Mouse (Mus musculus): ENCODE measurements around the gene Fam84b. TPM values are rescaled to one million over a fixed set of nuclear protein-coding genes. Genes with fewer than 3 reads are reported as not detected.

Fam84b gene
- 24.6 and 26.2 TPM in 2 replicates for polyA plus RNA-seq (2014; fragmentation: Nextera tagmentation; extraction: Ambion mirVana)

GRCm38 (mm10) chr15:60853231-60853999 lies at the start of gene Fam84b:
TSS of gene Fam84b (minus strand) at chr15:60853778.
- no peak within 1 kb of the TSS; the same call in 1 of the 2 replicates for H3K4me2 ChIP-seq (ENCODE audit: low read length)
- no peaks in the 10 kb centered on the region for H3K36me3 ChIP-seq (ENCODE audit: control insufficient read depth, insufficient read depth, low read length)
- H3K4me1 ChIP-seq (replicated peaks; ENCODE audit: control insufficient read depth, insufficient read depth, low read length): peaks cover 7% of the 10 kb centered on the region
- H3K27me3 ChIP-seq (replicated peaks; ENCODE audit: control insufficient read depth, insufficient read depth, low read length): no peaks in the 10 kb centered on the region
- H3K9ac ChIP-seq (ENCODE audit: low read length): no peak within 1 kb of the TSS
- 22% methylated on average over 17 of the region's 17 CpGs for WGBS
- no peaks in the 10 kb centered on the region for H3K9me3 ChIP-seq (ENCODE audit: control insufficient read depth, low read length)
- H3K4me3 ChIP-seq (ENCODE audit: low read depth, low read length): no peak within 1 kb of the TSS
- peak within 1 kb of the TSS; percentile 18; the same call in 1 of the 2 replicates for H3K27ac ChIP-seq (ENCODE audit: low read depth)
- DNase-seq (ENCODE audit: low spot score) (no peak), ATAC-seq (replicated peaks; ENCODE audit: low FRiP score, low TSS enrichment, low read depth) (no peak; the same call in 1 of the 2 replicates)

- H3K4me2 ChIP-seq (ENCODE audit: low read length): no peak overlapping the region
- no peak overlapping the region for H3K27ac ChIP-seq (ENCODE audit: low read depth)
- H3K9me3 ChIP-seq (ENCODE audit: control insufficient read depth, low read length): no peaks in the 10 kb centered on the region
- H3K27me3 ChIP-seq (replicated peaks; ENCODE audit: control insufficient read depth, insufficient read depth, low read length): no peaks in the 10 kb centered on the region
- no peak overlapping the region for H3K9ac ChIP-seq (ENCODE audit: low read length)
- no peaks in the 10 kb centered on the region for H3K4me1 ChIP-seq (replicated peaks; ENCODE audit: control insufficient read depth, insufficient read depth, low read length)
- no peaks in the 10 kb centered on the region for H3K36me3 ChIP-seq (ENCODE audit: control insufficient read depth, insufficient read depth, low read length)
- DNase-seq (ENCODE audit: low spot score): no peak
- ATAC-seq (replicated peaks; ENCODE audit: low FRiP score, low TSS enrichment, low read depth): no peak
- H3K4me3 ChIP-seq (ENCODE audit: low read depth, low read length): no peak overlapping the region
- 68% methylated on average over 6 of the region's 6 CpGs for WGBS
Measured at GRCm38 (mm10) chr15:60898187-60898965, 44.8 kb upstream of the Fam84b start.

GRCm38 (mm10) chr15:60896040-60896439 lies 42.5 kb upstream of the Fam84b start:
- ATAC-seq (replicated peaks; ENCODE audit: low FRiP score, low TSS enrichment, low read depth) (no peak), DNase-seq (ENCODE audit: low spot score) (no peak)
- no peaks in the 10 kb centered on the region for H3K36me3 ChIP-seq (ENCODE audit: control insufficient read depth, insufficient read depth, low read length)
- H3K4me3 ChIP-seq (ENCODE audit: low read depth, low read length): no peak overlapping the region
- H3K4me2 ChIP-seq (ENCODE audit: low read length): no peak overlapping the region
- no peak overlapping the region for H3K27ac ChIP-seq (ENCODE audit: low read depth)
- H3K27me3 ChIP-seq (replicated peaks; ENCODE audit: control insufficient read depth, insufficient read depth, low read length): no peaks in the 10 kb centered on the region
- H3K4me1 ChIP-seq (replicated peaks; ENCODE audit: control insufficient read depth, insufficient read depth, low read length): no peaks in the 10 kb centered on the region
- no peaks in the 10 kb centered on the region for H3K9me3 ChIP-seq (ENCODE audit: control insufficient read depth, low read length)
- 83% methylated on average over 2 of the region's 2 CpGs for WGBS
- no peak overlapping the region for H3K9ac ChIP-seq (ENCODE audit: low read length)

DNA sequence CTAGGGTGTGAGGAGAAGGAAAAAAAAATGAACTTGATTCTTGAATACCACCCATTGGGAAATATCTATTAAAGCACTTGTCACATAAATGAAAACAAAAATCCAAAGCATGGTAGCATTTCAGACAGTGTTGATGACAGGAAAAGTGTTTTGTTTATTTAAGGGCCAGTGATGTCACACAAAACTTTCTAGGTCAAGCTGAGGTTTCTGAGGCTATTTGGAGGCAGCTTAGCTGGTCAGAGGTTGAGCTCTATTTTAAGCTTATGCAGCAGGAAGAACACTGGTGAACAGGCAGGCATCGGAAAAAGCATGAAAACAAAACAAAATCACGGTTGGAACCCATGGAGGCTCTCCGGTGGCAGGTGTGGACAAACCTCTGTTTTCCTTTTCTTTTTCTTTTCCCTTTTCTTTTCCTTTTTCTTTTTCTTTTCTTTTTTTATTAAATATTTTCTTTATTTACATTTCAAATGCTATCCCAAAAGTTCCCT lies 39.4 kb upstream of the Fam84b start:
- no peaks in the 10 kb centered on the region for H3K36me3 ChIP-seq (ENCODE audit: control insufficient read depth, insufficient read depth, low read length)
- H3K4me3 ChIP-seq (ENCODE audit: low read depth, low read length): no peak overlapping the region
- no peak for ATAC-seq (replicated peaks; ENCODE audit: low FRiP score, low TSS enrichment, low read depth)
- 59% methylated on average over 3 of the region's 3 CpGs for WGBS
- no peak overlapping the region for H3K9ac ChIP-seq (ENCODE audit: low read length)
- no peak for DNase-seq (ENCODE audit: low spot score)
- no peaks in the 10 kb centered on the region for H3K4me1 ChIP-seq (replicated peaks; ENCODE audit: control insufficient read depth, insufficient read depth, low read length)
- H3K9me3 ChIP-seq (ENCODE audit: control insufficient read depth, low read length): no peaks in the 10 kb centered on the region
- no peak overlapping the region for H3K27ac ChIP-seq (ENCODE audit: low read depth)
- H3K4me2 ChIP-seq (ENCODE audit: low read length): no peak overlapping the region
- no peaks in the 10 kb centered on the region for H3K27me3 ChIP-seq (replicated peaks; ENCODE audit: control insufficient read depth, insufficient read depth, low read length)

DNA sequence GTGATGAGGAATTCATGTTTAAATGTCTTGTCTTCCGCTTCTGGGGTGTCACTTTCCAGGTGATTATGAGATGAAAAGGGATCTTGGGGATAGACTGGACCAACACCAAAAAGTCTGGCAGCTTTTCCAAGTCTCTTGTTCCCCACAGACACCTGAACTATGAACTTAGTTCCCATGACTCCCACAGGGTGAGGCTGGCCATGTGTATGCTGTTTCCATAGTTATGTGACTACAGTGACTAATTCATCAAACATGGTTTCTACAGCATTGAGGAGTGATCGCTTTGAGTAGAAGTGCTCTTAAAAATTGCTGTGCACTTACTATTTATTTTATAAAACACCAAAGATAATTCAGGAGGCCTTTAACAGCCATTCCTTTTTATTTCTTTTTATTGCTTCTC lies 35.1 kb upstream of the Fam84b start:
- Histone ChIP-seq H3K4me3 (ENCODE audit: low read depth, low read length) (no peak overlapping the region), H3K36me3 (ENCODE audit: control insufficient read depth, insufficient read depth, low read length) (no peaks in the 10 kb centered on the region), H3K9ac (ENCODE audit: low read length) (no peak overlapping the region), H3K4me2 (ENCODE audit: low read length) (no peak overlapping the region), H3K27me3 (replicated peaks; ENCODE audit: control insufficient read depth, insufficient read depth, low read length) (no peaks in the 10 kb centered on the region), H3K27ac (ENCODE audit: low read depth) (no peak overlapping the region), H3K9me3 (ENCODE audit: control insufficient read depth, low read length) (no peaks in the 10 kb centered on the region), H3K4me1 (replicated peaks; ENCODE audit: control insufficient read depth, insufficient read depth, low read length) (no peaks in the 10 kb centered on the region)
- no peak for DNase-seq (ENCODE audit: low spot score)
- peak; percentile 70; the same call in 1 of the 2 replicates for ATAC-seq (replicated peaks; ENCODE audit: low FRiP score, low TSS enrichment, low read depth)
- WGBS: 78% methylated on average over 2 of the region's 2 CpGs

DNA sequence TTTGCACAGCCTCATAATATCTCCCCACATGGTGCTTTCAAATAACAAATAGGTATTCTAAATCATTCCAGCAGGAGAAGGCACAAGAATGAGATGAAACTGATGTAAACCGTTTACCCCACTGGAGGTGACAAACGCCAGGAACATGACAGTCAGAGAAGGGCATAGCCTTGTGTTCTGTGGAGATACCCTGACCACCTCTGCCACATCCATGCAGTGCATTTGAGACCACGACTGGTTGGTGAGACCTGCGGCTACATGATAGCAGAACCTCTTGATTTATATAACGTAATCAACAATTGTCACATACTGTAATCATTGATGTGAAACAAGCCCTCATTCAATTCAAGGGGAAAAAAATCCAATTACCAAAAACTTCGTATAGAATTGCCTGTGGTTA lies 22.1 kb upstream of the Fam84b start:
- 78% methylated on average over 6 of the region's 6 CpGs for WGBS

GRCm38 (mm10) chr15:60862417-60862816 lies 8.8 kb upstream of the Fam84b start:
- Histone ChIP-seq H3K9ac (ENCODE audit: low read length) (no peak overlapping the region), H3K27ac (ENCODE audit: low read depth) (no peak overlapping the region), H3K27me3 (replicated peaks; ENCODE audit: control insufficient read depth, insufficient read depth, low read length) (no peaks in the 10 kb centered on the region), H3K36me3 (ENCODE audit: control insufficient read depth, insufficient read depth, low read length) (no peaks in the 10 kb centered on the region), H3K4me3 (ENCODE audit: low read depth, low read length) (no peak overlapping the region), H3K4me1 (replicated peaks; ENCODE audit: control insufficient read depth, insufficient read depth, low read length) (no peaks in the 10 kb centered on the region), H3K4me2 (ENCODE audit: low read length) (no peak overlapping the region), H3K9me3 (ENCODE audit: control insufficient read depth, low read length) (no peaks in the 10 kb centered on the region)
- DNase-seq (ENCODE audit: low spot score) (no peak), ATAC-seq (replicated peaks; ENCODE audit: low FRiP score, low TSS enrichment, low read depth) (no peak)
- WGBS: 89% methylated on average over 3 of the region's 3 CpGs

More for the DNA sequence above, 22.1 kb upstream of the Fam84b start:
- Histone ChIP-seq H3K4me1 (replicated peaks; ENCODE audit: control insufficient read depth, insufficient read depth, low read length) (no peaks in the 10 kb centered on the region), H3K9ac (ENCODE audit: low read length) (no peak overlapping the region), H3K36me3 (ENCODE audit: control insufficient read depth, insufficient read depth, low read length) (no peaks in the 10 kb centered on the region), H3K4me3 (ENCODE audit: low read depth, low read length) (no peak overlapping the region), H3K27me3 (replicated peaks; ENCODE audit: control insufficient read depth, insufficient read depth, low read length) (no peaks in the 10 kb centered on the region), H3K4me2 (ENCODE audit: low read length) (no peak overlapping the region), H3K9me3 (ENCODE audit: control insufficient read depth, low read length) (no peaks in the 10 kb centered on the region), H3K27ac (ENCODE audit: low read depth) (no peak overlapping the region)
- no peak for ATAC-seq (replicated peaks; ENCODE audit: low FRiP score, low TSS enrichment, low read depth)
- no peak for DNase-seq (ENCODE audit: low spot score)

DNA sequence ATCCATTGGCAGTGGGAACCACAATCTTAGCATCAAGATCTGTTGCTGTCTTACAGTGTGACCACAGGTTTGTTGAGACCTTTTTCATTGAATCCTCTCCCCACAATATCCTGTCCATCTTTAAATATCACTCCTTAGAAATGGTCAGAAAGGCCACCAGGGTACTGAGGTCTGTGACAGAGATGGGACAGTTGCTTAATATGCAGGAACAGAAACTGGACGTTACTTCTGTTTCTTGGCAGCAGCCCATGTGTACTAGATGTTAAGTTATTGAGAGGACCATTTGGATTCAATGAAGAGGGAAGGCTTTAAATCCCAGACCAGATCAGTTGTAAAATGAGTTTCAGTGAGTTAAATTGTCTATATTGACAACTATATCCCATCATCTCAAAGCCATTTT lies 1.5 kb upstream of the Fam84b start:
- no peak overlapping the region for H3K27ac ChIP-seq (ENCODE audit: low read depth)
- WGBS: 81% methylated on average over 1 of the region's 1 CpGs
- ATAC-seq (replicated peaks; ENCODE audit: low FRiP score, low TSS enrichment, low read depth): no peak

More for the DNA sequence above, 1.5 kb upstream of the Fam84b start:
- Histone ChIP-seq H3K27me3 (replicated peaks; ENCODE audit: control insufficient read depth, insufficient read depth, low read length) (no peaks in the 10 kb centered on the region), H3K9me3 (ENCODE audit: control insufficient read depth, low read length) (no peaks in the 10 kb centered on the region), H3K9ac (ENCODE audit: low read length) (no peak overlapping the region), H3K36me3 (ENCODE audit: control insufficient read depth, insufficient read depth, low read length) (no peaks in the 10 kb centered on the region), H3K4me1 (replicated peaks; ENCODE audit: control insufficient read depth, insufficient read depth, low read length) (peaks cover 7% of the 10 kb centered on the region; the same call in 1 of the 2 replicates), H3K4me2 (ENCODE audit: low read length) (no peak overlapping the region), H3K4me3 (ENCODE audit: low read depth, low read length) (no peak overlapping the region)
- no peak for DNase-seq (ENCODE audit: low spot score)
